Mouse (Mus musculus) CH12.LX (cell line): ENCODE results near the gene Rest. TPM values are rescaled to one million over a fixed set of nuclear protein-coding genes. Genes with fewer than 3 reads are reported as not detected.

Experiments
- DNase-seq: peaks from one replicate; pipeline ENCODE4 v3.0.0-alpha.2; 2013; ENCODE audit errors: extremely low read depth
- H3K27ac ChIP-seq: 2 replicates; pipeline ENCODE4 v1.5.1; 2012; ENCODE audit warnings: low read depth, mild to moderate bottlenecking, control low read depth, moderate library complexity; ENCODE audit not compliant: insufficient read depth
- H3K27me3 ChIP-seq: replicated peaks from 2 replicates; pipeline ENCODE3; 2012; ENCODE audit warnings: inconsistent platforms
- H3K36me3 ChIP-seq, 2 experiments: replicated peaks in 1 of 2; 2 replicates each; pipeline versions ENCODE3 to v1.6.1; 2012; ENCODE audit warnings: inconsistent platforms in 1 of 2, low read length in 1 of 2, mild to moderate bottlenecking in 1 of 2, mixed read lengths in 1 of 2, moderate library complexity in 1 of 2; ENCODE audit not compliant: control insufficient read depth in 1 of 2, insufficient read depth in 1 of 2
- H3K4me1 ChIP-seq, 2 experiments: 2 replicates each; pipeline ENCODE4 v1.6.1; 2012; ENCODE audit warnings: inconsistent platforms in 1 of 2, moderate library complexity in 1 of 2; ENCODE audit not compliant: insufficient read depth in 2 of 2, control insufficient read depth in 1 of 2
- H3K4me2 ChIP-seq: 2 replicates; pipeline ENCODE4 v1.6.1; 2012; ENCODE audit warnings: low read depth, mild to moderate bottlenecking, control low read depth; ENCODE audit not compliant: poor library complexity, insufficient read depth, severe bottlenecking
- H3K4me3 ChIP-seq, 3 experiments: fragments of 150-350 bp in 1 of 3; sonication (generic) in 1 of 3; replicated peaks in 1 of 3; 2 replicates each; pipeline versions ENCODE3 to v1.5.1; 2011 to 2012; ENCODE audit warnings: low read depth in 2 of 3, low read length in 2 of 3, mild to moderate bottlenecking in 2 of 3, moderate library complexity in 2 of 3, control low read depth in 1 of 3, improper control_type of control experiment in 1 of 3, inconsistent platforms in 1 of 3, mixed read lengths in 1 of 3; ENCODE audit not compliant: poor library complexity in 1 of 3
- H3K79me2 ChIP-seq: replicated peaks from 2 replicates; pipeline ENCODE4 v1.6.1; 2012; ENCODE audit warnings: mild to moderate bottlenecking, moderate library complexity; ENCODE audit not compliant: control insufficient read depth, poor library complexity, insufficient read depth, severe bottlenecking; ENCODE audit errors: extremely low read depth
- H3K9ac ChIP-seq: 2 replicates; pipeline ENCODE4 v1.6.1; 2012; ENCODE audit warnings: low read depth, mild to moderate bottlenecking, control low read depth, moderate library complexity; ENCODE audit not compliant: insufficient read depth
- H3K9me3 ChIP-seq: replicated peaks from 2 replicates; pipeline ENCODE3; 2012; ENCODE audit warnings: low read length, inconsistent platforms, mixed read lengths
- BHLHE40 ChIP-seq: IDR thresholded peaks from 2 replicates; pipeline ENCODE4 v1.6.1; 2011; ENCODE audit warnings: mild to moderate bottlenecking, low read depth, low read length, improper control_type of control experiment
- CTCF ChIP-seq, 2 experiments: IDR thresholded peaks in 1 of 2; conservative IDR thresholded peaks in 1 of 2; 2 replicates each; pipeline ENCODE4 v1.5.1; 2011 to 2012; ENCODE audit warnings: low read depth in 2 of 2, low read length in 2 of 2, improper control_type of control experiment in 1 of 2, inconsistent platforms in 1 of 2, mild to moderate bottlenecking in 1 of 2, moderate library complexity in 1 of 2
- ELF1 ChIP-seq: IDR thresholded peaks from 2 replicates; pipeline ENCODE4 v1.6.1; 2014; ENCODE audit warnings: low read depth, mild to moderate bottlenecking, inconsistent platforms, low read length, improper control_type of control experiment
- ETS1 ChIP-seq: conservative IDR thresholded peaks from 2 replicates; pipeline ENCODE4 v1.6.1; 2012; ENCODE audit warnings: low read depth, mild to moderate bottlenecking, inconsistent platforms, low read length, improper control_type of control experiment, moderate library complexity
- GABPA ChIP-seq: IDR thresholded peaks from 2 replicates; pipeline ENCODE4 v1.6.1; 2012; ENCODE audit warnings: low read depth, low read length, improper control_type of control experiment, inconsistent platforms; ENCODE audit not compliant: insufficient replicate concordance
- JUND ChIP-seq: conservative IDR thresholded peaks from 2 replicates; pipeline ENCODE4 v1.6.1; 2011; ENCODE audit warnings: low read depth, low read length, improper control_type of control experiment
- MAZ ChIP-seq: IDR thresholded peaks from 2 replicates; pipeline ENCODE4 v1.6.1; 2012; ENCODE audit warnings: low read depth, mild to moderate bottlenecking, inconsistent platforms, low read length, improper control_type of control experiment, moderate library complexity
- MYC ChIP-seq: IDR thresholded peaks from 2 replicates; pipeline ENCODE4 v1.6.1; 2011; ENCODE audit warnings: low read depth, mild to moderate bottlenecking, improper control_type of control experiment, low read length
- RAD21 ChIP-seq: IDR thresholded peaks from 2 replicates; pipeline ENCODE4 v1.6.1; 2011; ENCODE audit warnings: low read depth, mild to moderate bottlenecking, low read length, improper control_type of control experiment, moderate library complexity
- RCOR1 ChIP-seq: conservative IDR thresholded peaks from 2 replicates; pipeline ENCODE4 v1.6.1; 2012; ENCODE audit warnings: low read depth, mild to moderate bottlenecking, inconsistent platforms, low read length, improper control_type of control experiment
- SIN3A ChIP-seq: IDR thresholded peaks from 2 replicates; pipeline ENCODE4 v1.6.1; 2012; ENCODE audit warnings: low read length, improper control_type of control experiment, inconsistent platforms
- SMC3 ChIP-seq: IDR thresholded peaks from 2 replicates; pipeline ENCODE4 v1.6.1; 2011; ENCODE audit warnings: low read depth, low read length, improper control_type of control experiment
- TBP ChIP-seq: conservative IDR thresholded peaks from 2 replicates; pipeline ENCODE4 v1.6.1; 2011; ENCODE audit warnings: low read depth, low read length, improper control_type of control experiment
- USF1 ChIP-seq: IDR thresholded peaks from 2 replicates; pipeline ENCODE4 v1.6.1; 2014; ENCODE audit warnings: low read depth, mild to moderate bottlenecking, inconsistent platforms, low read length, improper control_type of control experiment
- ZKSCAN1 ChIP-seq: IDR thresholded peaks from 2 replicates; pipeline ENCODE4 v1.6.1; 2012; ENCODE audit warnings: low read depth, inconsistent platforms, low read length, improper control_type of control experiment, borderline replicate concordance
- ZMIZ1 ChIP-seq: IDR thresholded peaks from 2 replicates; pipeline ENCODE4 v1.6.1; 2012; ENCODE audit warnings: low read depth, mild to moderate bottlenecking, inconsistent platforms, low read length, improper control_type of control experiment
- dilution Hi-C: fragments of 300-500 bp; cut with MboI; formaldehyde crosslinking; loops from 2 replicates; pipeline ENCODE4 v1.14.3; 2020; ENCODE audit warnings: low sequenced_read_pairs; ENCODE audit not compliant: extremely low pct_unique_long_range_greater_than_20kb, extremely low pct_ligation_motif_present
- in situ Hi-C: fragments of 300-500 bp; cut with MboI; formaldehyde crosslinking; loops from 3 replicates; pipeline ENCODE4 v1.14.3; 2019; ENCODE audit warnings: low sequenced_read_pairs, low pct_ligation_motif_present, low pct_unique_long_range_greater_than_20kb, mixed read lengths
- polyA plus RNA-seq: library from polyadenylated mRNA; unstranded; fragments of >175 nt; gene quantifications from 2 replicates; pipeline ENCODE4 v1.2.1, GENCODE M21; 2012; ENCODE audit warnings: low read depth; ENCODE audit not compliant: insufficient read length
- total RNA-seq, 2 experiments: library from RNA; depleted of rRNA; stranded (reverse); fragments of 300-350 nt in 1 of 2; fragments of >200 nt in 1 of 2; gene quantifications; 2 replicates each; pipeline ENCODE4 v1.2.3; 2012 to 2014

The Rest gene
- total and polyA plus RNA-seq, 3 experiments: 7.8 to 16.8 (median 15.9) TPM

DNA sequence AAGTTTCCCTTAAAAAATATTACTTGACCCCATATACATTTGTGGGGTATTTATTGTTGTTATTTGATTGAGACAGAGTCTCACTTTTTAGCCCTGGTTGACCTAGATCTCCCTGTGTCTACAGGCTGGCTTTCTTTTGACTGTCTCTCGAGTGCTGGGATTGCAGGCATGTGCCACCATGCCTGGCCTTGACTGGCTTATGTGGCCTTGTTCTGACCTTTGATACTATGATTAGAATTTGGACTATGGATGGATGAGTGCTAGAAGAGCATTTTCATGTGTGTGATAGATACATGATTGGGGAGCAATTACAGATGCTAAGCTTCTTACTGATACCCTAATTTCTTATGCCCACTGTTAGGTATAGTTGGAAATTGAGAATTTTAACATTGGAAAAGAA, 59.6 kb downstream of the Rest start:
- no peak for TF ChIP-seq GABPA
- TF ChIP-seq ZKSCAN1: no peak
- TF ChIP-seq JUND: no peak
- TF ChIP-seq MYC: no peak
- no peak for TF ChIP-seq BHLHE40
- TF ChIP-seq ETS1: no peak
- TF ChIP-seq ELF1: no peak
- TF ChIP-seq RCOR1: no peak
- no peak for TF ChIP-seq TBP
- TF ChIP-seq ZMIZ1: no peak
- no peak for TF ChIP-seq MAZ
- TF ChIP-seq SMC3: no peak
- no peak for TF ChIP-seq USF1
- TF ChIP-seq, all 38 proteins: peak for 0
- H3K4me2 ChIP-seq: no peak overlapping the region
- dilution Hi-C loops (no loop called here), in situ Hi-C loops (no loop called here)
- no peak overlapping the region for H3K4me3 ChIP-seq
- no peaks in the 10 kb centered on the region; the same call in 1 of the 2 replicates for H3K79me2 ChIP-seq
- peaks cover 0 to 2% of the 10 kb centered on the region in 2 experiments; a peak in 2 of 4 replicates for H3K4me1 ChIP-seq
- H3K9ac ChIP-seq: no peak overlapping the region
- no peaks in the 10 kb centered on the region for H3K27me3 ChIP-seq
- H3K9me3 ChIP-seq: no peaks in the 10 kb centered on the region
- no peak for DNase-seq
- H3K27ac ChIP-seq: no peak overlapping the region
- peaks cover 72 to 95% of the 10 kb centered on the region in 2 experiments for H3K36me3 ChIP-seq

DNA sequence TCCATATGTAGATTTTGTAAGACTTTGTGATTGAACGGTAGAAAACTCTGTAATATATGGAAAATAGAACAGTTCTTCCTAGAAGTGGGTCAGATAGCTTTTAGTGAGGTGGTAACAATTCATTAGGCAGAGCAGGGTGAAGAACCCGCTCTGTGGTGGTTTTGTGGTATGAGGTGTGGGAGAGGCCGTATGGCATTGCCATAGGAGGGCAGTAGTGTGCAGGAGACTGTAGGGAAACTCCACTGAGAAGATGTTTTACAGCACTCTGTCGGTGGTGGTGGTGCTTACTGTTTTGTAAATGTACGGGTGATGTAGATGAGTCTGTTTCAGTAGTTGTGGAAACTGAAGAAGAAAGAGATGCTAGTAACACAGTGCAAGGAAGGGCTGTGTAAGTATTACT, 64.9 kb downstream of the Rest start:
- Histone ChIP-seq H3K4me1 (peaks cover 2 to 5% of the 10 kb centered on the region in 2 experiments; a peak in 2 of 4 replicates), H3K36me3 (peaks cover 69 to 92% of the 10 kb centered on the region in 2 experiments), H3K4me3 (no peak overlapping the region), H3K4me2 (no peak overlapping the region), H3K9ac (no peak overlapping the region), H3K79me2 (peaks cover 3% of the 10 kb centered on the region; the same call in 1 of the 2 replicates), H3K27me3 (no peaks in the 10 kb centered on the region), H3K27ac (no peak overlapping the region), H3K9me3 (no peaks in the 10 kb centered on the region)
- DNase-seq: peak; percentile 46
- dilution Hi-C loops: no loop called here
- in situ Hi-C loops: no loop called here
- TF ChIP-seq CTCF (conservative IDR thresholded peaks at IDR 0.05 in 1 of 2, IDR thresholded peaks at IDR 0.05 in 1 of 2; ENCODE audit: low read depth in 2 of 2, low read length in 2 of 2) (peak in 1 of 2 experiments; percentile 60; a peak in 2 of 4 replicates), SIN3A (no peak), RAD21 (peak; percentile 15), JUND (no peak), SMC3 (peak; percentile 29; the same call in 1 of the 2 replicates)

Other genes with a start within 250 kb of the Rest start
- gene Thegl, start 249.5 kb upstream of the Rest start, total RNA-seq (2012; rRNA removed): 0.25 TPM in 1 of 2 replicates, not detected in the other
- not detected in 2 replicates for gene Thegl, start 249.5 kb upstream of the Rest start, total RNA-seq (2014; rRNA removed)
- not detected in 2 replicates for gene Thegl, start 249.5 kb upstream of the Rest start, polyA plus RNA-seq
- 22.2 and 26.4 TPM in 2 replicates for gene Hopx, start 150.4 kb upstream of the Rest start, total RNA-seq (2012; rRNA removed)
- 19.6 and 20.0 TPM in 2 replicates for gene Hopx, start 150.4 kb upstream of the Rest start, total RNA-seq (2014; rRNA removed)
- 15.1 and 17.6 TPM in 2 replicates for gene Hopx, start 150.4 kb upstream of the Rest start, polyA plus RNA-seq
- gene Spink2, start 54.0 kb upstream of the Rest start, total RNA-seq (2012; rRNA removed): 0.42 and 0.55 TPM in 2 replicates
- gene Spink2, start 54.0 kb upstream of the Rest start, total RNA-seq (2014; rRNA removed): not detected in 2 replicates
- gene Spink2, start 54.0 kb upstream of the Rest start, polyA plus RNA-seq: 0.67 and 1.3 TPM in 2 replicates
- 25.8 and 33.0 TPM in 2 replicates for gene Noa1, start 44.6 kb downstream of the Rest start, total RNA-seq (2012; rRNA removed)
- 44.3 and 45.7 TPM in 2 replicates for gene Noa1, start 44.6 kb downstream of the Rest start, total RNA-seq (2014; rRNA removed)
- 59.4 and 60.7 TPM in 2 replicates for gene Noa1, start 44.6 kb downstream of the Rest start, polyA plus RNA-seq
- gene Polr2b, start 44.7 kb downstream of the Rest start, total RNA-seq (2012; rRNA removed): 133 and 140 TPM in 2 replicates
- gene Polr2b, start 44.7 kb downstream of the Rest start, total RNA-seq (2014; rRNA removed): 119 and 129 TPM in 2 replicates
- gene Polr2b, start 44.7 kb downstream of the Rest start, polyA plus RNA-seq: 78.0 and 88.0 TPM in 2 replicates
- gene Igfbp7, start 142.6 kb downstream of the Rest start, total RNA-seq (2012; rRNA removed): 0.17 and 0.29 TPM in 2 replicates
- 0.30 and 0.35 TPM in 2 replicates for gene Igfbp7, start 142.6 kb downstream of the Rest start, total RNA-seq (2014; rRNA removed)
- 0.52 and 0.70 TPM in 2 replicates for gene Igfbp7, start 142.6 kb downstream of the Rest start, polyA plus RNA-seq